Mouse (Mus musculus) cerebellum, adult 8-10 months (tissue): ENCODE results near the gene Coro7.
A peak's percentile ranks its signal among the peaks of the same experiment; 100 is the strongest.
"Not testable (repeated sequence)": the region's sequence is repeated elsewhere in the genome, so short reads cannot be mapped to it uniquely, and the experiment has no call there.

Source experiments
- DNase-seq: peaks from one replicate; pipeline ENCODE4 v3.0.0; 2022

Gene Coro7

GRCm38 (mm10) chr16:4679121-4680018 is at the start of gene Coro7:
TSS of gene Coro7 (minus strand) at chr16:4679777.
- peak; percentile 85 for DNase-seq

GRCm38 (mm10) chr16:4727963-4728362 is 48.4 kb upstream of the Coro7 start:
- DNase-seq = no peak

- DNase-seq = no peak
These were observed 47.9 kb upstream of the Coro7 start for GRCm38 (mm10) chr16:4727526-4727925.

- DNase-seq = peak; percentile 52
These were observed 47.1 kb upstream of the Coro7 start for GRCm38 (mm10) chr16:4726528-4727128.

DNA sequence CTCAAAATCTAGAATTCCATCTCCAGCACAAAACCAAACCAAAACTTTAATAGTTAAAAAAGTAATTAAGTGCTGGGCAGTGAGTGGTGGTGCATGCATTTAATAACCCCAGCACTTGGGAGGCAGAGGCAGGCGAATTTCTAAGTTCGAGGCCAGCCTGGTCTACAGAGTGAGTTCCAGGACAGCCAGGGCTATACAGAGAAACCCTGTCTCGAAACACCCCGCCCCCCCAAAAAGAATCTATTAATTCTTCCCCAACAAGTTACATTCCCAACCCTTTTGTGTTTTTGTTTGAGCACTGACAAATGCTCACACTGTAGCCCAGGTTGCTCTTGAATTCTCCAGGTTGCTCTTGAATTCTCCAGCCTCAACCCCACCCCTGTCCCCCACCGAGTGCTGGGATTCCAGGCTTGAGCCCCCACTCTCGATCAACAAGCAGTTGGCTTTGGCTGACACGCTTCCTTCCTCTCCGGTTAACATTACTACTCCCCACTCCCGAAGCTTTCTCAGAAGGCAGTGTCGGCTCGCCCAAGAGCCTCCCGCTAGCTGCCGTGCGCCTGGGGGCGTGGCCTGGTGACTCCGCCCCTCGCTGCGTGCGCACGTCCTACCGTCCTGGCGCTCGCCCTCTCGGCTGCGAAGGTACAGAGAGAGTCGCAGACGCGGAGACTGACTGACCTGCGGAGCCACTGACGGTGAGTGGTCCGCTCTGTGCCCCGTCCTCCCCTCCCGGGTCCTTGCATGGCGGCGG is 46.4 kb upstream of the Coro7 start, which contains the start of gene Hmox2:
Gene Hmox2, plus strand, starts transcription at position 582 of the 748 bp plus-strand sequence.
- peak; percentile 96 for DNase-seq

- DNase-seq = no peak
These were observed 45.7 kb upstream of the Coro7 start for GRCm38 (mm10) chr16:4725266-4725665.

- no peak for DNase-seq
These were observed 43.3 kb upstream of the Coro7 start for GRCm38 (mm10) chr16:4722915-4723209.

GRCm38 (mm10) chr16:4722128-4722914 is 42.7 kb upstream of the Coro7 start:
- no peak for DNase-seq

GRCm38 (mm10) chr16:4718753-4719518 is 39.4 kb upstream of the Coro7 start, which contains the start of gene Nmral1:
TSS of gene Nmral1 (minus strand) at chr16:4719356.
- peak; percentile 77 for DNase-seq

- no peak for DNase-seq
These were observed 38.3 kb upstream of the Coro7 start for GRCm38 (mm10) chr16:4717866-4718265.

DNA sequence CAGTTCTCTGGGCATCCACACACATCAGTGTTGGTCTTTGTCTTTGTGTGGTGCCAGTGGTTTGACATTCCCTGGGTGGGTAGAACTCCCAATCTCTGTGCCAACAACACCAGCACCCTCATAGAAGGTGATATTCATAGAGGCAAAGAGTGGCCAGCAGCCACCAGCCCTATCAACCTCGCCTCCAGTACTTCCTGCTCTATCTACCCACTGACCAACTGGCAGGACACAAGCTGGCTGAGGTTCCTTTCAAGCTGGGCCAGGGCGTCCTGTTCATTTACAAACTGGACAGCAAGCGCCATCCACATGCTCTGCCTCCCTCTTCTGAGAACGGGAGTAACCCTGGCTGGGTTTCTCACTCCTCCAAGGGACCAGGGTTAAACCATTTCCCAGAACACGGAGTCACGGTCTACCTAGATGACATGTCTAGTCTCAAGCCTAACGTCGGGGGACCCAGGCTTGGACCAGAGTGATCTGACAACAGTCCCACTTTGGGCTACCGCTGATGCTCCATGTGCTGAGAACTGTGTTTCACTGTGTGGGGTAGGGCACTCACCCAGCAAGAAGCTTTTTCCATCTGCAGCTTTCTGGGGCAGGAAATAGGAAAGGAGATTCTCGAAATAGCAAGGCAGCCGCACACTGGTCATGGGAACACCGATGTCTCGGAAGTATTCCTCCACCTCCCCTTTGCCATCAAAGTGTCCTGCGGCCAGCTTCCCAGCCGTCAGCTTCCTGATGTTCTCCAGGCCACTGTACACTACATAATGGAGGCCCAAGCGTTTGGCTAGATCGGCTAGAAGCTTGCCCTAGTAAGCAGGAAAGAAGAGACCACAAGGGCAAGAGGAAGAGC is 34.5 kb upstream of the Coro7 start:
- peak; percentile 60 for DNase-seq

DNA sequence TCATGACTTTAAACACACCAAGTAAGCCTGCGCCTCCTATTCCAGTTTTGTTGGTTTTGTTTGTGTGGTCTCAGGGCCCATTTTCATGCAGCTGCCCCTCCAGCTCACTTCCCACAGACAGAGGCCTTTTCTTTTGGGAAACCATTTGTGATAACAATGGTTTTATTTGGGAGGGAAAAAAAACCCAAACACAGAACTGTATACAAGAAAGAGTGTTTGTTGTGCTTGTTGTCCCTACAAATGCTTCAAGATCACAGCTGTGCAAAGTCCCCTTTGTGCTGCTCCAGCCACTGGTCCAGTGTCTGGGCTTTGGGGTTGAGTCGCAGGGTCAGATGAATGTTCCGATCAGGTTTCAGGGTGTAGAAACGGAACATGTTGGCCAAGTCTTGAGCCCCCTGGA is 31.6 kb upstream of the Coro7 start:
- DNase-seq = no peak

DNA sequence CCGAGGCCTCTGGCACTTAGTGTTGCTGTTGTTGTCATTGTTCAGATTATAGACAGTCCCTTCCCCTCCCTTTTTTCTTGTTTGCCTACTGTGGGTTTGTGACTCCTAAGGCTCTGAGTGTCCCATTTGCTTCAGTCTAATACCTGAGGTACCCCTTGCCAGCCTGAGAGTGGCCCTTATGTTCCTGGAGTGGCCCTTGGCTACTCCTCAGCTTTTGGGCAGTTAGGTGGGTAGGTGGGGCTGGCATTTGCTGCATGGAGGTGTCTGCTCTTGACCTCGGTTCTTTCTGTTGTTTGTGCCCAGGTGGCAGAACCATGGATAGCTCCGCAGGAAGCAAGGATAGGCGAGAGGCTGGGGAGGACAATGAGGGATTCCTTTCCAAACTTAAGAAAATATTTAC is 26.0 kb upstream of the Coro7 start:
- DNase-seq = no peak

- DNase-seq = no peak
These were observed 23.1 kb upstream of the Coro7 start for GRCm38 (mm10) chr16:4702646-4703045.

DNA sequence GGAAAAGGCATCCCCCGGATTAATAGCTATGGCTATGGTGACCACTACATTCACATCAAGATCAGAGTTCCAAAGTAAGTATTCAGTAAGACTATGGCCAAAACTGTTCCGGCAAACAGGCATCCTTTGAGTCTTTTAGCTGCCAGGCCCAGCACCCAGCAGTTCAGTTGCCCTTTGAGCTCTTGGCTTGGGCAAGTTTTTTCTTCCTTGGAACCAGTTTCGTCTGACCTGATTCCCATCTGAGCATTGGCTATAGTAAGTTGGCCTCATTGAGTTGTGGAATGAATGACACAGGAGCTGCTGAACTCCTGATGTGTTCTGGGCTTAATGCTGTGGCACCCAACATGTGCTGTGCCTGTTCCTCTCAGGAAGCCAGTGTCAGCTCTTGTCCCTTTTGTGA is 21.6 kb upstream of the Coro7 start:
- DNase-seq = no peak

DNA sequence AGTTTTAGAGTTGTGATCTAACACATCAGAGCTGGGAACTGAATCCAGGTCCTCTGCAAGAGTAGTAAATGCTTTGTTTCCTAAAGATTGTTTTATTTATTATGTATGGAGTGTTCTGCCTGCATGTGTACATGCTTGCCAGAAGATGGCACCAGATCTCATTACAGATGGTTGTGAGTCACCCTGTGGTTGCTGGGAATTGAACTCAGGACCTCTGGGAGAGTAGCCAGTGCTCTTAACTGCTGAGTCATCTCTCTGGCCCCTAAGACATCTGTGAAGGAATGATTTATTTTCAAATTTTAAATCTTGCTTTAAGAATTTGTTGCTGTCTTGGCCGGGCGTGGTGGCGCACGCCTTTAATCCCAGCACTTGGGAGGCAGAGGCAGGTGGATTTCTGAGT is 9.8 kb upstream of the Coro7 start:
- not testable (repeated sequence) for DNase-seq

- DNase-seq = no peak
These were observed 4.8 kb upstream of the Coro7 start for GRCm38 (mm10) chr16:4684457-4684791.

DNA sequence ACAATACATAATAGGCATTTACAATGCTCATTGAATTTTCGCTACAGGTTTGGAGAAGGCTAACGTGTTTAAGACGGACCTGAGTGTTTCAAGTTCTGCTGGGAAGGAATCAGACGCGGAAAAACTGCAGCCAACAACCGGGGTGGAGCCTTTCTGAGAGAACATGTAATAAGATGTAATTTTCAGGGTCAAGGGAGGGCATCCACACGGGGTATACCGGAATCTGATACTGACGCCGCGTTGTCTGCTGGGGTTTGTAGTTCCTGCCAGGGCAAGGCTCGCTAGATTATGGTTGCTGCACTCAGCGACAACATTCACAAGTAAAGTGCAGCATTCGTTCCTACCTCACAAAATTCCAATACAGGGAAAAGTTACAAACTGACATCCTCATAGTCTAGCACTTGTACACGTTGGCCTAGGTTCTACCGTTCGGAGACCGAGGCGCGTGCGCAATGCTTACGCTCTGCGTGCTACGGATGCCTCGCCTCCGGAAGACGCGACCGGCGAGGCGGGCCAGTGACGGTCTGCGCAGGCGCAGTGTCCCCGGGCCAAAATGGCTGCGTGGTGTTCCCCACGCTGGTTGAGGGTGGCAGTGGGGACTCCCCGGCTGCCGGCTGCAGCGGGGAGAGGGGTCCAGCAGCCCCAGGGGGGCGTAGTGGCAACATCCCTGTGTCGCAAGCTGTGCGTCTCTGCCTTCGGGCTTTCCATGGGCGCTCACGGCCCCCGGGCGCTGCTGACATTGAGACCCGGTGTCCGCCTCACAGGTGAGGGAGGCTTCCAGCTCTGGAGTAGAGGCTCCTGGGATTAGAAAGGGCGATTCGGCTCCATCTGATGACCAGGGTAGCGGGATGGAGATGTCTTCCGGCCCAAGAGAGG is 4.2 kb upstream of the Coro7 start:
- DNase-seq = peak; percentile 97

DNA sequence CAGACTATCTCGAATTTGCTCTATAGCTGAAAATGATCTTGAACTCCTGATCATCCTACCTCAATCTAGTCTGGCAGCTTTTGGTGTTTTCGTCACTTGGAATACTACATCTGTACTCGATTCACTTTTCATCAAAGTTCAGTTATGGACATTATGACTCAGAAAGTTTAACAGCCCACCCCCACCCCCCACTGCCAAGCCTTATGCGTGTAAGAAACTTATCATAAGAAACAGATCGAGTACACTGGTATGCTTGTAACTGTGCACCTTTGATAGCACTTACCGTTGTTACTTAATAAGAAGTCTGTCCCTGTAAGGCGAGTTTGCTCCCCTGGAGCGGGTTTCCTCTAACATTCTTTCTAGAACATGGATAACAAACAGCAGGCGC is 3.6 kb upstream of the Coro7 start:
- no peak for DNase-seq

DNA sequence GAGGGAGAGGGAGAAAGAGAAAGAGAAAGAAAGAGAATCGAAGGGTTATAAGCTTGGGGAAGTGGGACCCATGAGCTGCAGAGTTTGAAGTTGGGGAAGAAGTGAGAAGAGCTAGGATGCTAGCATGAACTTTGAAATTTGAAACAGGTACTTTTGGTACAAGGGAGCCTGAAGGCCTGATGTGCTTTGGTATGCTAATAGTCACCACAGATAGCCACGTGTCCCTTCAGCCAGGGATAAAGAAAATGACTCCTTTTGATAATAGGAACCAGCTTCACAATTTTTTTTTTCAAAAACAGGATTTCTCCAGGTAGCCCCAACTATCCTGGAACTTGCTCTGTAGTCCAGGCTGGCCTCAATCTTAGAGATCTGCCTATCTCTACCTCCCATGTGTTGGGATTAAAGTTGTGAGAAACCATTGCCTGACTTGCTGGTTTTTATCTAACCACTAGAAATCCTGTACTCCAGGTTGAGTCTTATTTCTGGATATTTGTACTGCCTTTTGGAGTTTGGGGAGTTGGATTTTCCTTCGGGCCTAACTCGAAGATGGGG is 3.1 kb upstream of the Coro7 start:
- no peak for DNase-seq
